Mouse (Mus musculus) neural tube, embryonic 10.5 days (tissue): ENCODE results near the gene Poc1b.
"Not testable (repeated sequence)": the region's sequence is repeated elsewhere in the genome, so short reads cannot be mapped to it uniquely, and the experiment has no call there.

Experiments used
- DNase-seq: peaks from one replicate; pipeline ENCODE4 v3.0.0-alpha.2; 2017; ENCODE audit warnings: low spot score; ENCODE audit errors: extremely low spot score

Poc1b gene

DNA sequence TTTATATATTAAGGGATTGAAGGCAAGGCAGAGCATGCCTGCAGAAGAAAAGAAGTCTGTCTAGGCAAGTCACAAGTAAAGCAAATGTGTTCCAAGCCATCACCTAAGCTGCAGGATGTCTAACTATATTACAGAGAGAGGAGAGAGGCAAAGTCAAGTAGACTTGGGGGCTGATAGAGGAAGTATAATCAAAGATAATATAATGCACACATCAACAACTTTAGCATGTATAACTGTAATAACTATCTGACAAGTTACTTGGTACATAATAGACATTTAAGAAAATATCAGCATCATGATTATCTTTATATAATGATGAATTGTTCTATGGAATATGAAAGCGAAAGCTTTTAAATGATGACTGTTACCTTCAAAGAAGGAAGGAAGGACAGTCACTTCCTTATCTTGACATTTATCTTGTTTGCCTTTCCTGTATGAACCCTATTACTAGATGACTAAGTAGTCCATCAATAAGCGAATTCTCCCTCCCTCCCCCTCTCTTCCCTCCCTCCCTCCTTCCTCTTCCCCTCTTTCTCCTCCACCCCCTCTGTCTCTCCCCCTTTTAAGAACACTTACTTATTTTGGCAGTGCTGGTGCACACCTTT lies 87.7 kb downstream of the Poc1b start:
- no peak for DNase-seq

GRCm38 (mm10) chr10:99196556-99196955 lies 89.7 kb downstream of the Poc1b start:
- no peak for DNase-seq

DNA sequence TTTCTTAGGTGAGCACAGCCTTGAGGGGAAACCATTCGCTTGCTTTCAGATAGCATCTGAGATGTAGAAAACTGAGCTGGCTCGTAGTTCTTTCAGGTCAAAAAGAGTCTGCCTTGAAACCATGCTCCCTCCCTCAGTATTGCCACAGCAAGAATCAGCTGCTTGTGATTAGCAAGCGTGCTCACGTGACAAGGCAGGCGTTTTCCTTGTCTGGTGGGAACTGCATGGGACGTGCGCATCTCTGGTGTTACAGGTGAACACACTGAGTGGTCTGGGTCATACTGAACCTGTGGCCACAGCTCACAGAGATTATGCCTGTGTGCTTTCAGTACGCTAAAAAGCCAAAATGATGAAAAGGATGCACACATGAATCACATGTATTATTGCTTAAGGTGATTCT lies 90.3 kb downstream of the Poc1b start:
- no peak for DNase-seq

DNA sequence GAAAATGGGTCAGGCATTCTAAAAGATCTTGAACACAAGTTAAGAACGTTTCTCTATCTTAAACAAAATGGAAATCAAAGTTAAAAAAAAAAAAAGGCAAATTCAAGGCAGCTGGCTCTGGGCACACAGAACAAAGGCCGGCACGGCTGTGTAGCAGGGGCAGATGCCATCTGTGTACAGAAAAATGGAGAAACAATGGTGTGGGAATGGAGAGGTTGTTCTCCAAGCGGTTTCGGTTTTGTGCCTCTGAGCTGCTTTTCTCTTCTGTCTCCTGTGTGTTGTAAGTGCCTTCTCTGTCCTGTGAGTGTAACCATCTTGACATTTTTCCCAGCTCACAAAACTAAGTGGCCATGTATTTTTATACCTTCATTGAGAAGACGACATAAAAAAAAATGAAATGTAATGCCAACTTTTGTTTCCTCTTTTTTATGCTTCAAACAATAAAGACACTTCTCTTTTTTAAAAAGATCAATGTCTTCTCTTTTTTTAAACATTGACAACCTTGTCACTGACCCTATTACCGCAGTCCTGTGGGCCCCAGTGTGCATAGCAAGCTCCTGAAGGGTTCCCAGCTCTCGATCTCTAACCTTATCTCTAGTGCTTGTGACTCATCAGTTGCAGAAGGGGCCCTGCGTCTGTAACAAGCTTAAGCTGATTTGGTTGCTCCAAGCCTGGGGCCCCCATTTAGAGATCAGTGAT lies 90.9 kb downstream of the Poc1b start:
- no peak for DNase-seq

DNA sequence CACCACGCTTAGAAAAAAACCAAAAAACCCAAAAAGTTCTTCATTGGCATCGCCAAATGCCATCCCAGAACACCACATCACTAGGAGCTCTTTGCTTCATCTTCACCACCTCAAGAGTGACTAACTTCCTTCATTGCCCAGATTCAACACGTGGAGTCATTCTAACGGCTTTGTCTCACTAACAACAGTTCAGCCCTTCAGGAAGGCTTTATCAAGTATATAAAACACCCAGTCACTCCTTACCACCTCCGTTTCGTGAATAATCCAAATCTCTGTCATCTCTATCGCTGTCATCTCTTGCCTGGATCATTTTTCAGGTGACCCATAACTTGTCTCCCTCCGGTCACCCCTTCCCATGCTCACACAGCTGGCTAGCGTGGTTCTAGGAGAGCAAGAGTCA lies 92.1 kb downstream of the Poc1b start:
- DNase-seq: no peak

DNA sequence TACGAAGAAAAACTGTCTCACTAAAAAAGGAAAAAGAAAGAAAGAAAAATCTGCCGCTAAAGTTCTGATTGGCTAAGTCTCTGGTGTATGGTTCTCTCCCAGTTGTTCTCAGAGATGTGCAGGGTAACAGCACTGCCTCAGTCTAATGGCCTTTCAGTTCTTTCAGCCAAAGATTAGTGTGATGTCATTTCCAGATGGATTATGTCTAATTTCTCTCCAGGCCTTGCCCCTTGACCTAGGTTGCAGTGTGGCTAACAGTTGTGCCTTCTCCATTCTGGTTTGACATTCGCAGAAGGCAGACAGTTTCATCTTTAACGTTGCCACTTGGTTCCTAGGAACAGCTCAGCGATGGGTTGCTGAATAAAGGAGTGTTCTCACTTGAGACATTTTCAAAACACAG lies 94.1 kb downstream of the Poc1b start:
- no peak for DNase-seq

- DNase-seq: no peak
These were observed 95.0 kb downstream of the Poc1b start for GRCm38 (mm10) chr10:99201786-99202185.

- DNase-seq: peak; percentile 25
These were observed 95.5 kb downstream of the Poc1b start for GRCm38 (mm10) chr10:99202363-99202762.

DNA sequence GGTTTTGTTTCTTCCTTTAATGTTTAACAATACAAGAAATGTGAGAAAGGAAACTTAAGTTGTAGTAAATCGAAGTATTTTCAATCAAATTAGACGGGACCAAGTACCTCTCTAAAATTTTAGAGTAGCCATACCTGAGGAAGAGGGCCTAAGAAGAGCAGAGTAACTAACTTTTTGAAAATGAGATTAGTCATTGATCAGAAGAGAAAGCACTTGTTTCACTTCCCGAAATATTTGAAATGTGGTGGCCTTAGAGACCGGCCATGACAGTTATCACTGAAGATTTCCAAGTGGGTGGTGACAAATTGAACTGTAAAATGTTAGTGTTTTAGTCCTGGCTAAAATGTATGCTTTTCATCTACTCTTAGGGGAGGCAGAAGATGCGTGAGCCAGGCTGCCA lies 96.3 kb downstream of the Poc1b start:
- no peak for DNase-seq

- DNase-seq: peak; percentile 47
These were observed 97.0 kb downstream of the Poc1b start for GRCm38 (mm10) chr10:99203577-99204487.

DNA sequence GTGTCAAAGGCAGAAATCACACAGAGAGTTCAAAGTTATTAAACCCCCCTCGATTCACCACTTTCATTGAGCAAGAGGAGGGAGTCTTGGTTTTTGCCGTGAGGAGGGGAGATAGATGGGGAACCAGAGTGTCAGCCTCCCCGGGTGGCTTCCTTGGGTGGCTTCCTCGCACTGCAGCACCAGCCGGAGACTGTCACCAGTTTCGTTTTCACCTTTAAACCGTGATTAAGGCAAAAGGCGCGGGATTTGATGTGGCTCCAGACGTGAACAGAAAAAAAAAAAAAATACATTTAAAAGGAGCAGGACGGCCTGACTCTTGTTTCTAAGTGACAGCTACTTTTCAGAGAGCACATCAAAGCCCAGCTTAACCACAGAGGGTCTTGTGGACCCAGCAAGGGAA lies 97.7 kb downstream of the Poc1b start:
- peak; percentile 22 for DNase-seq

GRCm38 (mm10) chr10:99207121-99207520 lies 100.3 kb downstream of the Poc1b start:
- no peak for DNase-seq

- DNase-seq: no peak
These were observed 102.4 kb downstream of the Poc1b start for GRCm38 (mm10) chr10:99209146-99209800.

DNA sequence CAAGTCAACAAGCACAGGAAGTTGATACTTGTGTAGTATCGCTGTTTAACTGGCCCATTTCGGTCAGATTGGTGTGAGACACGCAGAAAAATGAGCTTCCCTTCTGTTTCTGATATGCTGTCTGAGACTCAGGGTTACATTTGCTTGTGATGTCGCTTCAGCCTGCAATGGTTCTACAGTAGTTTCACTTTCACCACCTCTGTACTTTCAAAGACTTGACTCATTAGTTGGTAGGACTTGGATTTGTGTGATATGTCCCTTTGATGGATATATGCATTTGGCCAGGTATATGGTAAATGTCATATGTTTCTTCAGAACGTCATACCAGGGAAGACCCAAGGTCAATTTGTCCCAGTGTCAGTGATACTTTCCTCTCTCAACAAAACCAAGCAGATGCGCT lies 104.2 kb downstream of the Poc1b start:
- DNase-seq: no peak

DNA sequence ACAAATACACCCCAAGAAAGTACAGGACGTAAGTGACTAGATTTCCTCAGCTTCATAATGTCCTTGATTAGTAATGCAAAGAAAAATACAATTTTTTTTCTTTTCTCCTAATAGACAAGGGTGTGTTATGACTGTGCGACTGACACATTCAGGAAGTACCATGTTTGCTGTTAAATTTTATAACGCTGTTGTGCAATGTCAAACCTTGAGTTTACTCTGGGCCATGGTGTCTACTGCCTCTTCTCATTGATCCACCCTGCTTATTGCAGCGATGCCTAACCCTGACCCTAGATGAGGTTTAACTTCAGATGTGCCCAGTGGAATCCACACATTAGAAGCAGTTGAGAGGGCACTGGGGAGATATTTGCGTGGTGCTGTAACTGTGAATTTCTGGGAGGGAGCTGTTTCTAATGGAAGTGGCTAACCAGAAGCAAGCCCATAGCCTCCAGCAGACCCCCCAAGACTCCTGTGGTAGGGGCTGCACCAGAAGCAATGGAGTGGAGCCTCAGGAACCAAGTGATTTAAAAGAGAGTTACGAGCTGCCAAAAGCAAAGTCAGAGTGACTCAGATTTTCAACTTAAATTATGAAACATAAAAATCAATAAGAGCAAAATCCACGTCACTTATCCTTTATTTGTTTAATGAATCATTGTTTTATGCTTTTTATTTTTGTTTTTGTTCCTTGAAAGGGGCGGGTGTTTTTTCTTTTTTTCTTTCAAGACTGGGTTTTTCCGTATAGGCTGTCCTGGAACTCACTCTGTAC lies 104.8 kb downstream of the Poc1b start:
- no peak for DNase-seq

DNA sequence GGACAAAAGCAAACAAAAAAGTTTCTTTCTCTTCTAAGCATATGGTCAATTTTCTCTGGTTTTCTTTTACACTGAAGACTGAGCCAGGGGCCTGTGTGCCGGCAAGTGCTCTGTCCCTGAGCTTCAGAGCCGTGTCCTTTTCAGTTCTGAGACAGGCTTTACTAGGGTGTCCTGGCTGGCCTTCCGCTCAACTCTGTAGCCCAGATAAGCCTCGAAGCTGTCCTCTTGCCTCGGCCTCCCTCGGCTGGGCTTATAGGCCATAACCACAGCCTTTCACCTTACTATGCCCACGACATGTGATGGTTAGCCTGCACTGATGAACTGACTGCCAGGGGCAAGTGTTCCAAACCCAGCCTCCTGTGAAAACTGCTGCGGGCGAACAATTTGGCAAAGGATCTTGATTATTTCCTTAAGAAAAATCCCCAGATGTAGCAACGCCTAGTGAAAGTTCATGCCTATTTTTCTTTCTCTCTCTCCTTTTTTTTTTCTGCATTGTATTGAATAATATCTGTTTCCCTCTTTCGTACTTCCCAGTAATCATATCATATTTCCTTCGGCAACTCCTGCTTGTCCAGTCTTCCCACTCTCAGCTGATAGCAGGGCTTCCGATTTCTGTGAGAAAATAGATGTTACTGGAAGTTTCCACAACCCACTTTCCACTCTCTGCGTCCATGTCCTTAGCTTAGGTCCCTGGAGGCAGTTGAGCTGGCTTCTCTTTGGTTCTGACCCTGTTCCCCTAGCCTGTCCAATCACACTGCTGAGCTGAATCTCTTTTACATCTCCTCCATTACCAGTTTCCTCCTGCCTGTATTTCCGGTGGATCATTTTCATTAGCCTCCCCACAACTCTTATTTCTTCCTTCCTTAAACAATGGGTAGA lies 107.8 kb downstream of the Poc1b start:
- DNase-seq: no peak

- DNase-seq: not testable (repeated sequence)
These were observed 109.7 kb downstream of the Poc1b start for GRCm38 (mm10) chr10:99216570-99216969.

GRCm38 (mm10) chr10:99221540-99221939 lies 114.7 kb downstream of the Poc1b start:
- no peak for DNase-seq

DNA sequence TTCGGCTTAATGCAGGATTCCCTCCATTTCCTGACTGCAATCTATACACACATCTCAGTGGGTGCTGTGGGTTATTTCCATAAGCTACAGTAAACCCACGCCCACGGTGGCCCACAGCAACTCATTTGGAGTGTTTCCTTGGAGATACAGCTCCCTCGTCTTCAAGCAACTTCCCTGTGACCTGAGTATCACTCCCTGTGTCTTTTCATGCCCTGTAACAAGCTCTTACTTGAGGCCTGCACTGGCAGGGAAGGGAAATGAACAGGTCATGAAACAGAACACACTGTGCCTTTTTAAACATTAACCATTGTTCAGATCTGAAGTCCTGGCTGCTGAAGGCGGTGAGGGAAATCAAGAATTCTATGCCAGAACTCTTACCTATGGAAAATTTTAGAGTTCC lies 115.9 kb downstream of the Poc1b start:
- no peak for DNase-seq

DNA sequence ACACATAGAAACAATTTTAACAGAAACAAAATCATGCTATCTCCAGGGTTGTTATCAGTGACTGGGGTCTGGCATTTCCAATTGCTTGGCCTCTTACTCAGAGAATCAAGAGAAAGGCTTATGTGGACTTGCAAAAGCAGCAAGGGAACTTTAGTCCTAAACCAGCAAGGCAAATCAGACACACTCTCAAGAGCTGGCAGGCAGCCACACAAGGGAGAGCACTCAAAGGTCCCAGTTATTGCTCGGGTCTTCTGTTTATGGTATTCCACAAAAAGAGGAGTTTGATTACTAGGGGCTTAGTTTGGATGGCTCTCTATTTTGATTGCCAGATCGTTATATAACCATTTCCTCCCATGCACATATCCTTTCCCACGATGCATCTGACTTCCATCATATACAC lies 117.4 kb downstream of the Poc1b start:
- DNase-seq: no peak
